In genomic region chr6:84916291-84916690, GRCm38 (mm10) we compare ENCODE assay signal across 7 mouse cellular contexts.
A peak's percentile ranks its signal among the peaks of the same experiment; 100 is the strongest.
DNase-seq lines count a peak whose midpoint lies in the region; ATAC-seq and TF ChIP-seq lines count a peak whose summit lies in the region.

No protein-coding gene starts in this region.

- H3K27me3 ChIP-seq in embryonic facial prominence, embryonic 11.5 days (ENCODE audit: control insufficient read depth, insufficient read depth, low read length) = no peaks in the 10 kb centered on the region

- no peaks in the 10 kb centered on the region for H3K9me3 ChIP-seq in embryonic facial prominence, embryonic 11.5 days (replicated peaks; ENCODE audit: control insufficient read depth, low read length)

- peak in 1 of 2 experiments; percentile 22 for DNase-seq in layer of hippocampus, adult 2 months (ENCODE audit: low spot score in 2 of 2)
- DNase-seq in layer of hippocampus, adult 11-12 months (ENCODE audit: low spot score) = no peak
- DNase-seq in CD8-positive naive resting alpha-beta T cell, adult 2 months (ENCODE audit: low read depth in 2 of 2, low spot score in 2 of 2) = peak; percentile 5 to 28
- peak; percentile 66 for DNase-seq in R1 (ENCODE audit: low read depth, low spot score)
- DNase-seq in embryonic facial prominence, embryonic 11.5 days (ENCODE audit: low spot score) = peak; percentile 70
- DNase-seq in lung, adult 2 months = peak; percentile 38
- peak; percentile 40 for DNase-seq in thymus, postnatal 25 days

- no peak overlapping the region for H3K4me3 ChIP-seq in layer of hippocampus, adult 2 months
- H3K4me3 ChIP-seq in embryonic facial prominence, embryonic 11.5 days (ENCODE audit: low read depth, low read length) = no peak overlapping the region
- no peak overlapping the region for H3K4me3 ChIP-seq in lung, adult 2 months (replicated peaks; ENCODE audit: extremely low read depth, low read depth, low read length)

- peak; percentile 86 for TF ChIP-seq CTCF in layer of hippocampus, adult 2 months (conservative IDR thresholded peaks at IDR 0.05)
- peak; percentile 38; the same call in 1 of the 2 replicates for TF ChIP-seq CTCF in lung, adult 2 months (IDR thresholded peaks at IDR 0.05; ENCODE audit: insufficient read depth, low read length)

- no peak overlapping the region for H3K27ac ChIP-seq in layer of hippocampus, adult 2 months
- H3K27ac ChIP-seq in embryonic facial prominence, embryonic 11.5 days (replicated peaks; ENCODE audit: low read depth, low read length) = no peak overlapping the region

- no peak for ATAC-seq in embryonic facial prominence, embryonic 11.5 days (replicated peaks; ENCODE audit: insufficient number of reproducible peaks, low FRiP score, low TSS enrichment, low read depth)

- no peak overlapping the region for H3K9ac ChIP-seq in embryonic facial prominence, embryonic 11.5 days (replicated peaks; ENCODE audit: low read length)

- no peak overlapping the region for H3K4me2 ChIP-seq in embryonic facial prominence, embryonic 11.5 days (ENCODE audit: low read depth, low read length)

- H3K4me1 ChIP-seq in embryonic facial prominence, embryonic 11.5 days (ENCODE audit: control insufficient read depth, insufficient read depth, low read length) = no peaks in the 10 kb centered on the region
- no peaks in the 10 kb centered on the region for H3K4me1 ChIP-seq in lung, adult 2 months (ENCODE audit: control insufficient read depth, insufficient read depth, low read length)

- WGBS in embryonic facial prominence, embryonic 11.5 days = 17% methylated on average over 2 of the region's 2 CpGs
- 32% methylated on average over 2 of the region's 2 CpGs for WGBS in lung, adult 2 months

- no peaks in the 10 kb centered on the region for H3K36me3 ChIP-seq in embryonic facial prominence, embryonic 11.5 days (replicated peaks; ENCODE audit: control insufficient read depth, insufficient read depth, low read depth, low read length)

- no peak for TF ChIP-seq POLR2A in lung, adult 2 months (IDR thresholded peaks at IDR 0.05; ENCODE audit: borderline replicate concordance, extremely low read depth, low read depth, low read length)
